Mouse (Mus musculus) central nervous system, embryonic 11.5 days (tissue): ENCODE measurements around the gene Frmpd4. TPM values are rescaled to one million over a fixed set of nuclear protein-coding genes. Genes with fewer than 3 reads are reported as not detected.

Source experiments
- polyA plus RNA-seq: library from polyadenylated mRNA; depleted of rRNA; stranded (reverse); fragments of >200 nt; gene quantifications from 2 replicates; pipeline ENCODE4 v1.2.3, GENCODE M21; 2012; rRNA removed

Gene Frmpd4
- 0.17 and 0.20 TPM in 2 replicates for polyA plus RNA-seq

GRCm38 (mm10) chrX:168577131-168577530, at the start of gene Frmpd4:
Gene Frmpd4, minus strand, starts transcription at chrX:168577231.

Other genes with a start within 250 kb of the Frmpd4 start
- gene Msl3, start 96.7 kb upstream of the Frmpd4 start, polyA plus RNA-seq: 22.7 and 31.6 TPM in 2 replicates
- gene Arhgap6, start 217.9 kb upstream of the Frmpd4 start, polyA plus RNA-seq: 1.1 and 1.6 TPM in 2 replicates